Mouse (Mus musculus) forebrain, embryonic 12.5 days (tissue): Measurements from ENCODE around the gene Slc5a5. TPM values are rescaled to one million over a fixed set of nuclear protein-coding genes. Genes with fewer than 3 reads are reported as not detected.
A peak's percentile ranks its signal among the peaks of the same experiment; 100 is the strongest.

Experiments used
- ATAC-seq: fragments of 200-750 bp; cut with Nextera tagmentation; 2 replicates; pipeline ENCODE4 v1.8.0; 2017; ENCODE audit warnings: moderate TSS enrichment; ENCODE audit not compliant: low FRiP score
- H3K27ac ChIP-seq: fragments of 300-500 bp; sonication (generic); 2 replicates; pipeline ENCODE4 v1.5.1; 2016; ENCODE audit warnings: mild to moderate bottlenecking
- H3K27me3 ChIP-seq: fragments of 300-500 bp; sonication (generic); 2 replicates; pipeline ENCODE4 v1.6.1; 2016; ENCODE audit warnings: mild to moderate bottlenecking
- H3K36me3 ChIP-seq: fragments of 300-500 bp; sonication (generic); replicated peaks from 2 replicates; pipeline ENCODE4 v1.6.1; 2016; ENCODE audit warnings: mild to moderate bottlenecking
- H3K4me1 ChIP-seq: fragments of 300-500 bp; sonication (generic); 2 replicates; pipeline ENCODE4 v1.6.1; 2016
- H3K4me2 ChIP-seq: fragments of 300-500 bp; sonication (generic); 2 replicates; pipeline ENCODE4 v1.6.1; 2016; ENCODE audit warnings: mild to moderate bottlenecking, moderate library complexity
- H3K4me3 ChIP-seq: fragments of 300-500 bp; sonication (generic); replicated peaks from 2 replicates; pipeline ENCODE4 v1.5.1; 2016; ENCODE audit warnings: mild to moderate bottlenecking
- H3K9ac ChIP-seq: fragments of 300-500 bp; sonication (generic); 2 replicates; pipeline ENCODE4 v1.6.1; 2016; ENCODE audit warnings: mild to moderate bottlenecking
- H3K9me3 ChIP-seq: fragments of 300-500 bp; sonication (generic); 2 replicates; pipeline ENCODE4 v1.6.1; 2016
- WGBS: fragments of 180-500 bp; shearing (Covaris S2); methylation state at CpG from one replicate; pipeline ENCODE4 v1.1.7; 2016; 5-methylcytosine and 5-hydroxymethylcytosine counted together
- polyA plus RNA-seq: library from polyadenylated mRNA; unstranded; fragments of >200 nt; fragmentation: Nextera tagmentation; extraction: Ambion mirVana; gene quantifications from 2 replicates; pipeline ENCODE4 v1.2.1, GENCODE M21; 2016

Gene Slc5a5
- polyA plus RNA-seq, 1 experiment from 2014 or later = 0.49 TPM

DNA sequence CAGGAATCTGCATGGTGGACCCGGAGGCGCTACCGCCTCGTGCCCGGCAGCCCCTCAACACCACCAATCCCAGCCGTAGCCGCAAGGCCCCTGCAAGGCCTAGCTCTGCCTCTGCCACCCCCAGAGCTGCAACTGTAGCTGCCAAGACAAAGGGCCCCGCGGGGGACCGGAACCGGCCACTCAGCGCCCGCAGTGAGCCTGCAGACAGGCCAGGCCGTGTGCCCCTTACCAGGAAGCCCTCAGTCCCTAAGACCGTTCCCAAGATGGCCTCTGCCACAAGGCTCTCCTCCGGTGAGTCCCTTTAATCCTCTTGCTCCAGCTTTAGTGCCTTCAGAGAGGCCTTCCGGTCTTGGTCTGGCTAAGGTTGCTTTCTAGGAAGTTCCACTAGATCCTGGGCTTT is 22.1 kb upstream of the Slc5a5 start:
- H3K27ac ChIP-seq = no peak overlapping the region
- no peaks in the 10 kb centered on the region for H3K9me3 ChIP-seq
- no peak for ATAC-seq
- H3K27me3 ChIP-seq = no peaks in the 10 kb centered on the region
- H3K9ac ChIP-seq = no peak overlapping the region
- no peak overlapping the region for H3K4me3 ChIP-seq
- peaks cover 90% of the 10 kb centered on the region for H3K36me3 ChIP-seq
- 96% methylated on average over 17 of the region's 17 CpGs for WGBS
- H3K4me1 ChIP-seq = no peaks in the 10 kb centered on the region
- H3K4me2 ChIP-seq = no peak overlapping the region

DNA sequence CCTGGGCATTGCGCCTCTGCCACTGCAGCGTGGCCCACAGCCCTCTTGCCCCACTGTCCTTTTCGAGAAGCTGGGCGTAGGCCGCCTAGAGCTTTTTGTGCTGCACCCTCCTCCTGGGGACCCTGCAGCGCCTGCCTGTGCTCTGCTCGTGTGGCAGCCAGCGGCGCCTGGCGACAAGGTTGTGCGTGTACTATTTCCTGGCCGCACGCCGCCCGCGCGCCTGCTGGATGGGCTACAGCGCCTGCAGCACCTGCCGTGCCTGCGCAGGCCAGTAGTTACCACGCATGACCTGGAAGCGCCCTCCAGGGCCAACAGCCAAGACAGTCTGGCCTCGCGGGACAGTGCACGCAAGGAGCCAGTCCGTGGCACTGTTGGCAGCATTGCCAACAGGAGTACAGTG is 21.0 kb upstream of the Slc5a5 start:
- H3K4me2 ChIP-seq = no peak overlapping the region
- H3K4me1 ChIP-seq = no peaks in the 10 kb centered on the region
- peaks cover 79% of the 10 kb centered on the region for H3K36me3 ChIP-seq
- H3K27me3 ChIP-seq = no peaks in the 10 kb centered on the region
- 94% methylated on average over 26 of the region's 26 CpGs for WGBS
- no peak overlapping the region for H3K4me3 ChIP-seq
- ATAC-seq = no peak
- no peak overlapping the region for H3K9ac ChIP-seq
- H3K9me3 ChIP-seq = no peaks in the 10 kb centered on the region
- no peak overlapping the region for H3K27ac ChIP-seq

DNA sequence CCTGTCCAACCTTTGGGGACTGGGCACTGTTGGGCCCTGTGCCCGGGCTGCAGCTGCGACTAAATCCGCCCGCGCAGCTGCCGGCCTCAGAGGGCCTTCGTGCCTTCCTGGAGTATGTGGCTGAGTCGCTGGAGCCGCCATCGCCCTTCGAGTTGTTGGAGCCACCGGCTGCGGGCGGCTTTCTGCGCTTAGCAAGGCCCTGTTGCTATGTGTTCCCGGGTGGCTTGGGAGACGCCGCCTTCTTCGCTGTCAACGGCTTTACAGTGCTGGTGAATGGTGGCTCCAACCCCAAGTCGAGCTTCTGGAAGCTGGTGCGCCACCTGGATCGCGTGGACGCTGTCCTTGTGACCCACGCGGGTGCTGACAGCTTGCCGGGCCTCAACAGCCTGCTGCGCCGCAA is 20.4 kb upstream of the Slc5a5 start:
- H3K27ac ChIP-seq = no peak overlapping the region
- no peaks in the 10 kb centered on the region for H3K9me3 ChIP-seq
- no peak overlapping the region for H3K9ac ChIP-seq
- H3K4me3 ChIP-seq = no peak overlapping the region
- no peak overlapping the region for H3K4me2 ChIP-seq
- peaks cover 74% of the 10 kb centered on the region for H3K36me3 ChIP-seq
- peaks cover 1% of the 10 kb centered on the region; the same call in 1 of the 2 replicates for H3K4me1 ChIP-seq
- 94% methylated on average over 30 of the region's 30 CpGs for WGBS
- no peaks in the 10 kb centered on the region for H3K27me3 ChIP-seq
- no peak for ATAC-seq

DNA sequence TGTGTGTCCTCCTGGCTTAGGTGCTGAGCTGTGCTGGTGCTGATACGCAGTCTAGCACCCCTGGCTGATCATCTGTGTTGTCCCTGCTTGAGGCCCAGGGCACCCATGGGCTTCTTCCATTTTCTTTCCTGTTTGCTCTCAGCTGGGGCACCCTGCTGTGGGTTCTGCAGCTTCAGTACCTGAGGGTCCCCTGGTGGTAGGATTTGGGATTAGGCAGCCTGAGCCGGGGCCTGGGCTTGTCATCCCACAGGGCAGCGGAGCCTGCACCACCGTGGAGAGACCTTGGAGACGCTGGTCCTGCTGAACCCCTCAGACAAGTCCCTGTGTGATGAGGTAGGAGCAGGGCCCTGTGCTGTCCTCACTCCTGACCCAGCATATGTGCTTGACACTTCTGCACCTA is 19.0 kb upstream of the Slc5a5 start:
- Histone ChIP-seq H3K4me2 (no peak overlapping the region), H3K9me3 (no peaks in the 10 kb centered on the region), H3K9ac (no peak overlapping the region), H3K4me3 (no peak overlapping the region), H3K4me1 (peaks cover 12% of the 10 kb centered on the region), H3K27me3 (no peaks in the 10 kb centered on the region), H3K36me3 (peaks cover 61% of the 10 kb centered on the region), H3K27ac (no peak overlapping the region)
- 72% methylated on average over 5 of the region's 5 CpGs for WGBS
- ATAC-seq = no peak

DNA sequence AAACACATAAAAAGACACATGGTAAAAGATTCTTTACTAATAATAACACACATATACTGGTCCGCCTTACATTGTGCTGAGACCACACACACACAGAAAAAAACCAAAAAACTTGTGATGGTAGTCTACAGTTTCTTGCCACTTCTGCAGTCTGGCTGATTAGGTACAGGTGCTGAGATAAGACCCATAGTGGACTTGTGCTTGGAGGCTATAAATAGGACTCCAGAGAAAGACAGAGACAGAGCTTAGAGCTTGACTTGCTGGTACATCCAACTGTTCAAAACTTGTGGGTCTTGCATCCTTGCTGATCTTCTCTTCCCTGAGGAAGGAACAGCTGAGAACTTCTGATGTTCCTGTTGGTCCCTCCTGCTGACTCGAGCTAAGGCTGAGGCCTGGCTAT is 15.0 kb upstream of the Slc5a5 start:
- no peak for ATAC-seq
- Histone ChIP-seq H3K36me3 (peaks cover 20% of the 10 kb centered on the region), H3K4me1 (peaks cover 22% of the 10 kb centered on the region), H3K27me3 (peaks cover 21% of the 10 kb centered on the region), H3K27ac (no peak overlapping the region), H3K9me3 (no peaks in the 10 kb centered on the region), H3K4me3 (no peak overlapping the region), H3K9ac (no peak overlapping the region), H3K4me2 (no peak overlapping the region)
- WGBS = 99% methylated on average over 2 of the region's 2 CpGs

DNA sequence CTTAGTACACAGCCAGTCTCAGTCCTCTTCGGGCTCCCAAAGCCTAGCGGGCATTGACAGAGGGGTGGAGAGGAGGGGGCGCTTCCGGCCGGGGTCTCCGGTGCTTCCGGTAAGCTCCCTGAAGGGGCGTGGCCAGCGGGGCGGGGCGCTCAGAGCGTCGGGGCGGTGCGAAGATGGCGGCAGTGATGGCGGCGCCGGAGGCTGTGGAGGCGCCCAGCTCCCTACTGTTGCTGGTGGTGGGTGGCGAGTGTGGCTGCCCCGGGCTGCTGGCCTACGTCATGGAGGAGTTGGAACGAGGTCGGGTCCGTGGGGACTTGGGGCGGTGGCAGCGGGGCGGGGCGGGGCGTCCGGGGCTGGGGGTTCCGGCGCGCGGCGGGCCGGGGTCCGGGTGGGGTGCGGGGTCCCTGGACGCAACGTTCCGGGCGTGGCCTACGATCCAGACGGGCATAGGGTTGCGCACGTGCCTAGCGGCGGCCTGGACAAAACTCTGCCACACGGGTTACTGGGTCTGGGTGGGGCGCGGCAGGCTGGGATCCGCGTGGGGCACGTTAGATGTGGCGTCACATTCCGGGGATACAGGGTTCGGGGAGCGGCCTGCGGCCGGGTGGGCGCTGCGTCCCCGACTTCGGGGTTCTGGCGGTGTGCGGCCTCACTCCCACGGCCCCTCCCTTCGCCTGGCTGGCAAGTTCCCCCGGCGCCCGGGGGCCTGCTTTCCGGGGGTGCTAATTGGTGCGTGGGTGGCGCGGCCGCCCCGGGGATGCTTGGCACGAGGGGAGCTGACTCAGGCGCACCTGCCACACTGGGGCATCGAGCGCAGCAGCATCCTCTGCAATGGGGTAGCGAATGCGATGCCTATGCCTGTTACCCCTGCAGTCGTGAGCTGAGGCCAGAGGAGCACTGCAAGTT is 13.5 kb upstream of the Slc5a5 start, which contains the start of gene Map1s:
Gene Map1s, plus strand, starts transcription at position 102 of the 906 bp plus-strand sequence.
- ATAC-seq = peak; percentile 96
- peak within 1 kb of the TSS; percentile 94 for H3K4me2 ChIP-seq
- H3K4me1 ChIP-seq = peaks cover 22% of the 10 kb centered on the region
- peak within 1 kb of the TSS; percentile 94 for H3K9ac ChIP-seq
- under 1% methylated on average over 84 of the region's 86 CpGs for WGBS
- H3K4me3 ChIP-seq = peak within 1 kb of the TSS; percentile 92
- peak within 1 kb of the TSS; percentile 89 for H3K27ac ChIP-seq
- H3K9me3 ChIP-seq = no peaks in the 10 kb centered on the region
- peaks cover 5% of the 10 kb centered on the region for H3K36me3 ChIP-seq
- peaks cover 28% of the 10 kb centered on the region for H3K27me3 ChIP-seq

DNA sequence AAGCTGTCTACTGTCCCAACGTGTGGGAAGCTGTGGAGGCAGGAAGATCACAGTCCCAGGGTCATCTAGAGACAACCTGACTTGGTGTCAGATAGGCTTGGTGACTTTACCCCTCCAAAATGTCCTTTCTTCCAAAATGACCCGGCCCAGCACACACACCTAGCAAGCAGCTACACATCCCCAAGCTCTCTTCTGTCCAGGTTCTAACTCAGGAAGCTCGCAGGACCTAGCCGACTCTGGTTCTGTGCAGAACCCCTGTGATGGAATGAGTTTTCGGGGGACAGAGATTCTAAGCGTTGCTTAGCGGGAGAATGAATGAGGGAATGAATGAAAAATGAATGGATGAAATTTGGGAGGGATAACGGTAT is 12.9 kb upstream of the Slc5a5 start:
- Histone ChIP-seq H3K4me1 (peaks cover 22% of the 10 kb centered on the region), H3K36me3 (no peaks in the 10 kb centered on the region; the same call in 1 of the 2 replicates), H3K27me3 (peaks cover 28% of the 10 kb centered on the region), H3K4me2 (peak overlapping the region; percentile 94), H3K27ac (peak overlapping the region; percentile 89; the same call in 1 of the 2 replicates), H3K4me3 (peak overlapping the region; percentile 92), H3K9me3 (no peaks in the 10 kb centered on the region), H3K9ac (peak overlapping the region; percentile 94)
- 18% methylated on average over 8 of the region's 8 CpGs for WGBS
- ATAC-seq = peak; percentile 42

DNA sequence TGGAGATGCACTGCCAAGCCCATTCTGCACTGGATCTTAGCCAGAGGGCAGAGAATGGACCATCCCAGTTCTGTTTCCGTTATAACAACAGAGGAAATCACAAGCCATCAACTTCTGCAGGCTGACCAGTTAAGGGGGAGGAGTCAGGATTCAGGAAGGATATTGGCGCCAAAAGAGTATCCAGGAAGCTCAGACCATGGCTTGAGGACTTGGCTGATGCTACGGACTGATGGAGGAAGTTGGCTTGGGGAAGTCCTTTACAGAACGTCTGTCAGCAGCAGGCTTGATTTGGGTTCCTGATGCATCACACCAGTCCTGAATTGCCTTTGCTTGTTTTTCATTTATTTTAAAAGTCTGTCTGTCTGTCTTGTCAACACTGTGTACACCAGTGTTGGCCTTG is 12.0 kb upstream of the Slc5a5 start:
- Histone ChIP-seq H3K36me3 (no peaks in the 10 kb centered on the region; the same call in 1 of the 2 replicates), H3K9ac (no peak overlapping the region), H3K4me1 (peaks cover 22% of the 10 kb centered on the region), H3K4me3 (no peak overlapping the region), H3K27me3 (peaks cover 28% of the 10 kb centered on the region), H3K9me3 (no peaks in the 10 kb centered on the region), H3K27ac (no peak overlapping the region), H3K4me2 (no peak overlapping the region)
- 67% methylated on average over 4 of the region's 4 CpGs for WGBS
- ATAC-seq = no peak

DNA sequence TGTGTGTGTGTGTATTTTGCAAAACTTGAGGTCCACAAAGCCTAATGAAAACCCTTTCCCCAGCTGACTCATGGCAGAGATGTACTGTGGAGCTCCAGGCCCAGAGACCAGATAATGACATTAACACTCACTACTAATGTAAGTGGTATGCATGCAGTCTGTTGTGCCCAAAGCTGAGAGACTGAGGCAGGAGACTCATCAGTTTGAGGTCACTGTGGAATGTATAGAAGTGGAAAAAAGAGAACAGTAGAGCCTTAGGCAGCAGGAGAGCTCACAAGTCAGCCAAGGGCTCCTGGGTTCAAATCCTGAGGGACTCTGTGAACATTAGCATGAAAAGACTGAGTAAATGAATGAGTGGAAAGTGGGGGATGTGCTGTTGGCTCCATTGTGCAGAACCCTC is 11.0 kb upstream of the Slc5a5 start:
- Histone ChIP-seq H3K36me3 (no peaks in the 10 kb centered on the region), H3K27me3 (peaks cover 31% of the 10 kb centered on the region), H3K4me3 (no peak overlapping the region), H3K9ac (no peak overlapping the region), H3K4me2 (no peak overlapping the region), H3K27ac (no peak overlapping the region), H3K4me1 (peaks cover 23% of the 10 kb centered on the region), H3K9me3 (no peaks in the 10 kb centered on the region)
- ATAC-seq = no peak

DNA sequence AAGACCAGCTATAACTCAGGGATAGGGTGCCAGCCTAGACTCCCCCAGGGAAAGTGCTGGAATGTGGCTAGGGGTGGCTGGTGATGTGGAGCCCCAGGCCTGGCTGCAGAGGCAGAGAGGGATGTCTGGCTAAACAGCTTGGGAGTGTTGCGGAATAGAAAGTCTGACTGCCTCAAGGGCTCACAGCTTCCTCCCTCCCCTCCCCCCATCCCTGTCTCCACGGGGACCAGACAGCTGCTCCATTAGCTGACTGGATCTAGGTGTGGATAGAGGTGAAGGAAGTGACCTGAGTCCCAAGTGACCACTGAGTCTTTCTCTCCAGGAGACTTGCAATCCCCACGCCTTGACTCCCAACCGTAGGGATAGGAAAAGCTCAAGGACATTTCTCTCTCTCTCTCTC is 10.6 kb upstream of the Slc5a5 start:
- Histone ChIP-seq H3K9me3 (no peaks in the 10 kb centered on the region), H3K27ac (no peak overlapping the region), H3K4me3 (no peak overlapping the region), H3K36me3 (no peaks in the 10 kb centered on the region), H3K9ac (no peak overlapping the region), H3K4me1 (peaks cover 27% of the 10 kb centered on the region), H3K27me3 (peaks cover 31% of the 10 kb centered on the region), H3K4me2 (no peak overlapping the region)
- no peak for ATAC-seq
- WGBS = 49% methylated on average over 4 of the region's 4 CpGs

DNA sequence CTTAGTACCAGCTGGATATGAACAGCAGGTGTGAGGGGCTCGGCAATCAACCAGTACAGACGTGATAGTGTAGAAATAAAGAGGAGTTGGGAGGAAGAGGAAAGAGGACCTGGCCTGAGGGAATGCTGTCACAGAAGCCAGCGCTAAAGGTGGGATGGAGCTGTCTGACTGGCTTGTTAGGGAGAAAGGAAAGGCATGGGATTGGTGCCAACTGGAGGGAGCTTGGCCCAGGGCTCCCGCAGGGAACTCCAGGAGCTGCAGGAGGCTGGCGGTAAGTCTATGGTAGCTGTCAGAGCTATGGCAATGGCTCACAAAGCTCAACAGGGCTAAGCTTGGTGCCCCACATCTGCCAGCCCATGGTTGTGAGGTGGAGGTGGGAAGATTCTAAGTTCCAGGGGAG is 9.7 kb upstream of the Slc5a5 start:
- Histone ChIP-seq H3K9me3 (no peaks in the 10 kb centered on the region), H3K4me2 (no peak overlapping the region), H3K9ac (no peak overlapping the region), H3K27ac (no peak overlapping the region), H3K4me1 (peaks cover 21% of the 10 kb centered on the region), H3K4me3 (no peak overlapping the region), H3K36me3 (no peaks in the 10 kb centered on the region), H3K27me3 (peaks cover 31% of the 10 kb centered on the region)
- no peak for ATAC-seq
- WGBS = 38% methylated on average over 5 of the region's 5 CpGs

DNA sequence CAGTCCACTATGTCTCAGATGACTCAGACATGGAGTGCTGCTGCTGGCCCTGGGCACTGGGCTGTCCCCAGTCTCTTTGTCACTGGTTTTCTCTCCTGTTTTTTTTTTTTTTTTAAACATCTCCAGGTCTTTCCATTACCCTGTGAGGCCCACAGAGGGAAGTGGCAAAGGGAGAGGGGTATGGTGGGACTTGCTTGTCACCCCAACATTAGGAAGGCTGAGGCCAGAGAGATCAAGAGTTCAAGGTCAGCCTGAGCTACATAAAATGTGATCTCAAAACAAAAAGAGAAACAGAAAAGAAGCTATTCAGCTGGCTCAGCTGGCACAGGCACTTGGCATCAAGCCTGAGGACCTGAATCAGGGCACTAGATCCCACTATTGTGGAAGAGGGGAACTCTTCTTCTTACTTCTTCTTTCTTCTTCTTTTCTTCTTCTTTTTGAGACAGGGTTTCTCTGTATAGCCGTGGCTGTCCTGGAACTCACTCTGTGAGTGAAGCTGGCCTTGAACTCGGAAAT is 8.4 kb upstream of the Slc5a5 start:
- H3K4me2 ChIP-seq = no peak overlapping the region
- H3K36me3 ChIP-seq = no peaks in the 10 kb centered on the region
- 85% methylated on average over 2 of the region's 2 CpGs for WGBS
- H3K4me3 ChIP-seq = no peak overlapping the region
- peaks cover 31% of the 10 kb centered on the region for H3K27me3 ChIP-seq
- H3K9me3 ChIP-seq = no peaks in the 10 kb centered on the region
- no peak overlapping the region for H3K27ac ChIP-seq
- no peak overlapping the region for H3K9ac ChIP-seq
- peaks cover 18% of the 10 kb centered on the region for H3K4me1 ChIP-seq
- ATAC-seq = no peak

DNA sequence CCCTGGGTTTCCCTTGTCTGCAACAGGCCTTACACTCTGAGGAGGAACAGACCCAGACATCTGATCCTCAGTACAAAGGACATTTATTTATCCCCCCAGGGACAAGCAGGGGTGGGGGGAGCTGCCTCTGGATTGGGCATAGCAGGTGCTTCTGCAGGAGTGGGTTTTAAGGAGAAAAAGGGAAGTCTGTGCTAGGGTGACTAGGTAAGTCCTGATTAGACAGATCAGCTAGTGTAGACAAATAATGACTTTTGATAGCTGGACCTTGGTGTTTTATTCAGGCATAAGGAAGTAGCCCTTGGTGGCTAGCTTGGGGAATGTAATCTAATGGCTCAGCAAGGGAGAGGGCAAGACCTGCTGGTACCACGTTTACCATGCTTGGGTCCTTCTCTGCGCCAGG is 6.7 kb upstream of the Slc5a5 start:
- Histone ChIP-seq H3K27me3 (peaks cover 33% of the 10 kb centered on the region), H3K36me3 (peaks cover 17% of the 10 kb centered on the region), H3K9me3 (no peaks in the 10 kb centered on the region), H3K4me2 (no peak overlapping the region), H3K4me3 (no peak overlapping the region), H3K9ac (no peak overlapping the region), H3K4me1 (peaks cover 16% of the 10 kb centered on the region), H3K27ac (no peak overlapping the region)
- WGBS = 84% methylated on average over 2 of the region's 2 CpGs
- no peak for ATAC-seq
